Mouse (Mus musculus): ENCODE data around the gene Svop. TPM values are rescaled to one million over a fixed set of nuclear protein-coding genes. Genes with fewer than 3 reads are reported as not detected.

Svop gene
- polyA plus RNA-seq, 1 experiment = not detected

GRCm38 (mm10) chr5:114065161-114065560 lies 26.2 kb downstream of the Svop start, which contains the start of gene Usp30:
Gene Usp30, plus strand, starts transcription at chr5:114065461.
- WGBS = 88% methylated on average over 6 of the region's 6 CpGs
- Histone ChIP-seq H3K4me3 (ENCODE audit: extremely low read depth, insufficient read depth, insufficient read length) (no peak within 1 kb of the TSS), H3K4me1 (ENCODE audit: control insufficient read depth, insufficient read depth, insufficient read length) (no peaks in the 10 kb centered on the region), H3K27me3 (ENCODE audit: control insufficient read depth, insufficient read depth, low read length) (no peaks in the 10 kb centered on the region), H3K36me3 (ENCODE audit: control insufficient read depth, insufficient read depth, low read length) (no peaks in the 10 kb centered on the region), H3K27ac (ENCODE audit: insufficient read depth, low read length) (no peak within 1 kb of the TSS)
- TF ChIP-seq POLR2A (IDR thresholded peaks at IDR 0.05; ENCODE audit: low read depth, low read length) = no peak
- no peak for TF ChIP-seq CTCF (IDR thresholded peaks at IDR 0.05; ENCODE audit: extremely low read depth, insufficient read depth, insufficient read length, insufficient replicate concordance)
- DNase-seq (ENCODE audit: low read depth in 1 of 2, low spot score in 2 of 2) = no peak

DNA sequence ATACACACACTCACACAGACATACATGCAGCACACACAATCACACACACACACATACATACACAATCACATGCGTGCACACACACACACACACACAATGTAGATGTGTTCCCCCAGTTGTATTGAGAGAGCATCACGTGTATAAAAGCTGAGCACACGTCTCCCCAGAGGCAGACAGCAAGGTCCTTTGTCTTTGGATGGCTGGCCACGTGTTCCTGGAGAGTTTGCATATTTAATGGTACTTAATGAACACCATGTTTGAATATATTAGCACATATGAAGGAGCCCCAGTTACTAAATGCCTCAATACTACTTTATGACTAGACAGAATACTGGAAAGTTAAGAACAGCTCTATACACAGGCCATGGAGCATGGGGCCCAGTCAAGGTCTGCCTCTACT lies 27.4 kb downstream of the Svop start:
- H3K4me3 ChIP-seq (ENCODE audit: extremely low read depth, insufficient read depth, insufficient read length) = no peak overlapping the region
- no peak overlapping the region for H3K27ac ChIP-seq (ENCODE audit: insufficient read depth, low read length)
- H3K36me3 ChIP-seq (ENCODE audit: control insufficient read depth, insufficient read depth, low read length) = no peaks in the 10 kb centered on the region
- WGBS = 86% methylated on average over 4 of the region's 4 CpGs
- H3K27me3 ChIP-seq (ENCODE audit: control insufficient read depth, insufficient read depth, low read length) = no peaks in the 10 kb centered on the region
- H3K4me1 ChIP-seq (ENCODE audit: control insufficient read depth, insufficient read depth, insufficient read length) = no peaks in the 10 kb centered on the region
- no peak for TF ChIP-seq CTCF (IDR thresholded peaks at IDR 0.05; ENCODE audit: extremely low read depth, insufficient read depth, insufficient read length, insufficient replicate concordance)
- TF ChIP-seq POLR2A (IDR thresholded peaks at IDR 0.05; ENCODE audit: low read depth, low read length) = no peak
- DNase-seq (ENCODE audit: low read depth in 1 of 2, low spot score in 2 of 2) = no peak

- Histone ChIP-seq H3K27me3 (ENCODE audit: control insufficient read depth, insufficient read depth, low read length) (no peaks in the 10 kb centered on the region), H3K4me1 (ENCODE audit: control insufficient read depth, insufficient read depth, insufficient read length) (no peaks in the 10 kb centered on the region), H3K36me3 (ENCODE audit: control insufficient read depth, insufficient read depth, low read length) (no peaks in the 10 kb centered on the region), H3K27ac (ENCODE audit: insufficient read depth, low read length) (no peak overlapping the region), H3K4me3 (ENCODE audit: extremely low read depth, insufficient read depth, insufficient read length) (no peak overlapping the region)
- no peak for DNase-seq (ENCODE audit: low read depth in 1 of 2, low spot score in 2 of 2)
- WGBS = 8% methylated on average over 7 of the region's 7 CpGs
- TF ChIP-seq CTCF (IDR thresholded peaks at IDR 0.05; ENCODE audit: extremely low read depth, insufficient read depth, insufficient read length, insufficient replicate concordance) (no peak), POLR2A (IDR thresholded peaks at IDR 0.05; ENCODE audit: low read depth, low read length) (no peak)
Measured at GRCm38 (mm10) chr5:114061675-114062074, 29.7 kb downstream of the Svop start.

DNA sequence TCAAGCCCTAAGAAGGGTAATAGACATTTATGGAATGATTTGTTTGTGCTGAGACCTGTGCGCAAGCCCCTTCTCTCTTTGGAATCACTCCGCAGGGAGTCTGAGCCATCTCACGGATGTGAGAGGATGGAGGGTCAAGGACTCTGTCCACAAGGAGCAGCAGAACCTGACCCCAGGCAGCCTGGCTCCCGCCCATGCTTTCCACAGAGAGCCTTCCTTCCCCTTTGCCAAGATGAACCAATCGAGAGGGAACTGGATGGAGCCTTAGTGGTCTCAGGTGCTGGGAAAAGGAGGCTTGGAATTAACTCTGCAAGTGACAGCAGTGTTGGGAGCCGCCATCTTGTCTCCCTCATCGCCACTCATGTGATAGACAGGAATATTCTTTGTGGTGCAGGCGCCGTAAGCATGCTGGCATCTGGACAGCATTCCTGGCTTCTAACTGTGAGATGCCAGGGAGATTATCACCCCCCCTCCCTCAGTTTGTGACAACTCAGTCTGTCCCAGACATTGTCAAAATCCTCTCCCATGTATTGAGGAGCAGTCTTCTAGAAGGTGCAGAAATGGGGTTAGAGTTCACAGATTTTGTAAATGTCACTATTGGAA lies 34.1 kb downstream of the Svop start:
- H3K4me1 ChIP-seq (ENCODE audit: control insufficient read depth, insufficient read depth, insufficient read length) = no peaks in the 10 kb centered on the region
- H3K27ac ChIP-seq (ENCODE audit: insufficient read depth, low read length) = no peak overlapping the region
- WGBS = 76% methylated on average over 9 of the region's 9 CpGs
- no peak for TF ChIP-seq CTCF (IDR thresholded peaks at IDR 0.05; ENCODE audit: extremely low read depth, insufficient read depth, insufficient read length, insufficient replicate concordance)
- no peak for TF ChIP-seq POLR2A (IDR thresholded peaks at IDR 0.05; ENCODE audit: low read depth, low read length)
- H3K27me3 ChIP-seq (ENCODE audit: control insufficient read depth, insufficient read depth, low read length) = no peaks in the 10 kb centered on the region
- H3K36me3 ChIP-seq (ENCODE audit: control insufficient read depth, insufficient read depth, low read length) = no peaks in the 10 kb centered on the region
- DNase-seq (ENCODE audit: low read depth in 1 of 2, low spot score in 2 of 2) = no peak
- no peak overlapping the region for H3K4me3 ChIP-seq (ENCODE audit: extremely low read depth, insufficient read depth, insufficient read length)

GRCm38 (mm10) chr5:114052246-114052761 lies 39.1 kb downstream of the Svop start:
- Histone ChIP-seq H3K4me1 (ENCODE audit: control insufficient read depth, insufficient read depth, insufficient read length) (no peaks in the 10 kb centered on the region), H3K27ac (ENCODE audit: insufficient read depth, low read length) (no peak overlapping the region), H3K36me3 (ENCODE audit: control insufficient read depth, insufficient read depth, low read length) (no peaks in the 10 kb centered on the region), H3K4me3 (ENCODE audit: extremely low read depth, insufficient read depth, insufficient read length) (no peak overlapping the region), H3K27me3 (ENCODE audit: control insufficient read depth, insufficient read depth, low read length) (no peaks in the 10 kb centered on the region)
- no peak for TF ChIP-seq POLR2A (IDR thresholded peaks at IDR 0.05; ENCODE audit: low read depth, low read length)
- peak; percentile 83 for TF ChIP-seq CTCF (IDR thresholded peaks at IDR 0.05; ENCODE audit: extremely low read depth, insufficient read depth, insufficient read length, insufficient replicate concordance)
- DNase-seq (ENCODE audit: low read depth in 1 of 2, low spot score in 2 of 2) = peak in 1 of 2 experiments; percentile 30
- WGBS = 22% methylated on average over 9 of the region's 9 CpGs

- no peak overlapping the region for H3K4me3 ChIP-seq (ENCODE audit: extremely low read depth, insufficient read depth, insufficient read length)
- no peak for TF ChIP-seq POLR2A (IDR thresholded peaks at IDR 0.05; ENCODE audit: low read depth, low read length)
- no peak for TF ChIP-seq CTCF (IDR thresholded peaks at IDR 0.05; ENCODE audit: extremely low read depth, insufficient read depth, insufficient read length, insufficient replicate concordance)
- no peaks in the 10 kb centered on the region for H3K27me3 ChIP-seq (ENCODE audit: control insufficient read depth, insufficient read depth, low read length)
- WGBS = 52% methylated on average over 12 of the region's 12 CpGs
- no peaks in the 10 kb centered on the region for H3K36me3 ChIP-seq (ENCODE audit: control insufficient read depth, insufficient read depth, low read length)
- no peak for DNase-seq (ENCODE audit: low read depth in 1 of 2, low spot score in 2 of 2)
- no peaks in the 10 kb centered on the region for H3K4me1 ChIP-seq (ENCODE audit: control insufficient read depth, insufficient read depth, insufficient read length)
- no peak overlapping the region for H3K27ac ChIP-seq (ENCODE audit: insufficient read depth, low read length)
Measured at GRCm38 (mm10) chr5:114048731-114049308, 42.5 kb downstream of the Svop start.

GRCm38 (mm10) chr5:114047182-114047581 lies 44.2 kb downstream of the Svop start:
- 53% methylated on average over 5 of the region's 5 CpGs for WGBS
- DNase-seq (ENCODE audit: low read depth in 1 of 2, low spot score in 2 of 2) = no peak
- TF ChIP-seq POLR2A (IDR thresholded peaks at IDR 0.05; ENCODE audit: low read depth, low read length) (no peak), CTCF (IDR thresholded peaks at IDR 0.05; ENCODE audit: extremely low read depth, insufficient read depth, insufficient read length, insufficient replicate concordance) (no peak)
- Histone ChIP-seq H3K27ac (ENCODE audit: insufficient read depth, low read length) (no peak overlapping the region), H3K4me3 (ENCODE audit: extremely low read depth, insufficient read depth, insufficient read length) (no peak overlapping the region), H3K4me1 (ENCODE audit: control insufficient read depth, insufficient read depth, insufficient read length) (no peaks in the 10 kb centered on the region), H3K36me3 (ENCODE audit: control insufficient read depth, insufficient read depth, low read length) (no peaks in the 10 kb centered on the region), H3K27me3 (ENCODE audit: control insufficient read depth, insufficient read depth, low read length) (no peaks in the 10 kb centered on the region)
